Mouse (Mus musculus): ENCODE data around the gene Vkorc1.
"Not testable (repeated sequence)": the region's sequence is repeated elsewhere in the genome, so short reads cannot be mapped to it uniquely, and the experiment has no call there.

Vkorc1 gene

DNA sequence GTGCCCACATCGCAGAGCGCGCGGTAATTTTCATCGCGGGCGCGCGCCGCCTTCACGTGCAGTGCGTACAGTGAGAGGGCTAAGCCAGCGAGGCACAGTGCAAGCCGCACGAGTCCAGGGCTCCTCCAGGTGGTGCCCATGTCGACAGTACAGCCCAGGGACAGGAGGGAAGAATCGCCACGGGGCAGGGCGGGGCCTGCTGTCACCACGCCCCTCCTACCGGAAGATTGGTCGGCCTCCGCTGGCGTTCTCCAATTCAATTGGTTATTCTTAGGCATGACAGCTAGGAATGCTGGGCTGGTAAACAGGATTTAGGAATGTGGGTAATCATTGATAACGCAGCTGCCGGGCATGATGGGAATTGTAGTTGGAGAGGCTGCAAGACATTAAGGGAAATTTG, at the start of gene Vkorc1, which contains the start of gene Gm21974:
Gene Vkorc1, minus strand, starts transcription at position 176 of the 400 bp plus-strand sequence.
Gene Gm21974, minus strand, starts transcription at position 13 of the 400 bp plus-strand sequence.
- DNase-seq: peak; percentile 98

GRCm38 (mm10) chr7:127944614-127945013, 49.2 kb upstream of the Vkorc1 start:
- DNase-seq: peak; percentile 49

DNA sequence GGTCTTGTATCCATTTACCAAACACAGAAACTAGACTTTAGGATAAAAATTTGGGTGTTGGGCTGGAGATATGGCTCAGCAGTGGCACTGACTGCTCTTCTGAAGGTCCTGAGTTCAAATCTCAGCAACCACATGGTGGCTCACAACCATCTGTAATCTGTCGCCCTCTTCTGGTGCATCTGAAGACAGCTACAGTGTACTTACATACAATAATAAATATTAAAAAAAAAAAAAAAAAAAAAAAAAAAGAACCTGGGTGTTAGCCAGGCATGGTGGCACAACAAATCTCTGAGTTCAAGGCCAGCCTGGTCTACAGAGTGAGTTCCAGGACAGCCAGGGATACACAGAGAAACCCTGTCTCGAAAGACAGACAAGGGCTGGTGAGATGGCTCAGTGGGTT, 46.7 kb upstream of the Vkorc1 start:
- DNase-seq: not testable (repeated sequence)

DNA sequence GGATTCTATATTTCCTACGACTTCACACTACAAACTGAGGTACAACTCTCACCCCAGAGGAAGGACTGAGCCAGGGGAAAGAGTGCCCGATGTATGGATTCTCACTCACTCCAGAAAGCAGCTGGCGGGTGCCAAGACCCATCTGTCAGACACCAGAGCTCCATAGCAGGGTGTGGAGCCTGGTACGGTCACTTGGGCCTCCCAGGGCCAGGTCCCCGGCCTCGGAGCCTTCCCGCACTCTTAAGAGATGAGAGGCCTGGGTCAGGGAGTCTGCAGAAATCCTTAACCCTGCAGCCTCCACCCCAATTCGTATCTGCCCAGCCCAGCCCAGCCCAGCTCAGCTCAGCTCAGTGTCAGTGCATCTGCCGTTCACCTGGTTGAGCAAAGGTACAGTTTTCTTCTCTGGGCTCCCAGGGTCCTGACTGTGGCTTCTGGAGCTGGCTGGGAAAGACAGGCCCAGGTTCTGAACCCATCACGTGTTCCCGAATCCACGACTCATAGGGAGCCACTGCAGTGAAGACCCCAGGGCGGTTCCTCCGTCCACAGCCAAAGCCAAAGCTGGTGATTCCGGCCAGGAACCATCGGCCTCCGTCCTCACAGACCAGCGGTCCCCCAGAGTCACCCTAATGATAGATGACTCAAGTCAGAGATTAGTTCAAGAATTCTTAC, 40.9 kb upstream of the Vkorc1 start:
- no peak for DNase-seq

DNA sequence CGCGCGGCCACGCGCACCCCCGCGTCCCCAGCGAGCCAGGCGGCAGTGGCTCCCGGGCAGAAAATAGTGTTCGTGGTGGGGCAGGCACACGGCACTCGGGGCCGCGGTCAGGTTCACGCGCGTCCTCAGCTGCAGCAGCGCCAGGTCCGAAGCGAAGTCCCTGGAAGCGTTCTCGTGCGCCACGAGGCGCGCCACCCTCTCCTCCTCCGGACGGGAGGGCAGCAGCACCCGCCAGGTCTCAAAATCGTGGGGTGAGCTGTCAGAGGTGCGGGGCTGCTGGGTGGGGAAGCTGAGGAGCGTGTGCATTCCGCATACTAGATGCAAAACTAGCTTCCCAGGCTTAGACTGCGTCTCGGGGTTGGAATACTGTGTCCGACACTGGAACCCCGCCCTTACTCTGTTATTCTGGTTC, 40.3 kb upstream of the Vkorc1 start:
- no peak for DNase-seq

DNA sequence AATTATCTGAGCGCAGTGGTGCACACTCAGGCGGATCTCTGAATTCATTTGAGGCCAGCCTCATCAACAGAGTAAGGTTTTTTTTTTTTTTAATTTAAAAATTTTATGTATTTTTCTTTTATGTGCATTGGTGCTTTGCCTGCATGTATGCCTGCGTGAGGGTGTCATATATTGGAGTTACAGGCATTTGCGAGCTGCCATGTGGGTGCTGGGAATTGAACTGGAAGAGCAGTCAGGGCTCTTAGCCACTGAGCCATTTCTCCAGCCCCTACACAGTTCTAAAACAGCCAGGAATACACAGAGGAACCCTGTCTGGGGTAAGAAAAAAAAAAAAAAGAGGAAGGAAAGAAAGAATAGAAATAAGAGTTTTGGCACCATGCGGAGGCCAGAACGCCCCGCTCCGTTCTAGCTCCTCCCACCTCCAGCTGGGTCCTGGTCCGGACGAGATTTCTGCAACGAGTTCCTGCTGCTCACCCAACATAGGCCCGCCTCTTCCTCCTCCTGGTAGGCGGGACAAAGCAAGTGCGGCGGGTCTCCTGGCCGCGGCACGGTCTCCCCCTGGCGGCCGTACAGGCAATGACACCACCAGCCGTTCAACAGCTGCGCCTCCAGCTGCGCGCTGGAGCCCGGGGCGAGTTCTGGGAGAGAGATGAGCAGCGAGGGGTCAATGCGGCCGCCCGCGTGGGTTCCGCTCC, 39.8 kb upstream of the Vkorc1 start:
- peak; percentile 98 for DNase-seq

DNA sequence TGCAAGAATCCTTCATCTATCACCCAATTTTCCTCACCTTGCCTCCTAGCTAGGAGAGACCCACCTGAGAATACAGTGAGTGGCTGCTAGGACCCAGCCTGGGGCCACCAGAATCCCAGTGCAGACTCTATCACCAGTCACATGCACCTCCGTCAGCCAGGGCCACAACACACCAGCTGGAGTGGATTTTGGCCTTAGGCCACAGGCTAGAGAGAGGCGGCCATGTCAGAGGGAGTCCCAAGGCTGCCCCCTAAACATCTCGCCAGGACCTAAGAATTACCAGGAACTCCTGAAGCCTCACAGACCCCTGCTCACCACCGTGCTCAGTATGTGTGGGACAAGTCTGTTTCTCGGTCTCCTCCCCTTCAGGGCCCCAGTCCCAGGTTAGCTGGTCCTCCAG, 38.7 kb upstream of the Vkorc1 start:
- DNase-seq: no peak

- peak; percentile 67 for DNase-seq
These were observed 37.0 kb upstream of the Vkorc1 start for GRCm38 (mm10) chr7:127932273-127933031.

- DNase-seq: peak; percentile 79
These were observed 36.1 kb upstream of the Vkorc1 start for GRCm38 (mm10) chr7:127931351-127932135.

DNA sequence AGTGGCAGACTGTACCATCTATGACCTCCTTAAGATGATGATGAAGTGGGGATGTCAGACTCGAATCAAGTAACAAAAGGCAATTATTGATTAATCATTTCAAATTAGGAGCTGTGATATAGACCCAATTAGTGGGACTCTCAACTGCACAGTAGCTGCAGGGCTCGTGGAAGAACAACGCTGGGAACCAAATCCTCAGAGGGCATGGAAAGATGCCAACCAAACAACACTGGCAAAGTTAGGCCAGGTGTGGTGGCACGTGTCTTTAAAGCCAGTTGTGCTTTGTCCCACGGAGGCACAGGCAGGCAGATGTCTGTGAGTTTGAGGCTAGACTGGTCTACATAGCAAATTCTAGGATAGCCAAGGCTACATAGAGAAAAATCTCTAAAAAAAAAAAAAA, 35.2 kb upstream of the Vkorc1 start:
- no peak for DNase-seq

GRCm38 (mm10) chr7:127929923-127930322, 34.5 kb upstream of the Vkorc1 start, which contains the start of gene Prss8:
Gene Prss8 (minus strand): TSS chr7:127930104.
- peak; percentile 83 for DNase-seq

GRCm38 (mm10) chr7:127928596-127928995, 33.2 kb upstream of the Vkorc1 start:
- DNase-seq: peak; percentile 52

DNA sequence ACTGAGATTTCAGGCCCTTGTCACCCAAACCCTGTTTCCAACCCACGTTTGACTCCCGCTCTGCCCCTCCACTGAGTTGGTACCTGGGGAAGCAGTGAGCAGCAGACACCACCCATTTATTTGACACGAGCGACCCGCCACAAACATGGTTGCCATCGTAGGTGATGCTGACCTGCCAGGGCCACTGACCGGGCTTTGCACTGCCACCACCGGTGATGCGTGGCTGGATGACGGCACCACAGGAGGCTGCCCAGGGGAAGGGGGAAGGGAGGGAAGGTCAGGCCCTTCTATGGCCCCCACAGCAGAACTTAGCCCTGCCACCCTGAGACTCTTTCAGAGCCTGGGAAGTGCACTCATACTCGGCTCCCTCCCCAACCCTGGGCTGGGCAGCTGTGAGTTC, 32.3 kb upstream of the Vkorc1 start:
- DNase-seq: no peak

DNA sequence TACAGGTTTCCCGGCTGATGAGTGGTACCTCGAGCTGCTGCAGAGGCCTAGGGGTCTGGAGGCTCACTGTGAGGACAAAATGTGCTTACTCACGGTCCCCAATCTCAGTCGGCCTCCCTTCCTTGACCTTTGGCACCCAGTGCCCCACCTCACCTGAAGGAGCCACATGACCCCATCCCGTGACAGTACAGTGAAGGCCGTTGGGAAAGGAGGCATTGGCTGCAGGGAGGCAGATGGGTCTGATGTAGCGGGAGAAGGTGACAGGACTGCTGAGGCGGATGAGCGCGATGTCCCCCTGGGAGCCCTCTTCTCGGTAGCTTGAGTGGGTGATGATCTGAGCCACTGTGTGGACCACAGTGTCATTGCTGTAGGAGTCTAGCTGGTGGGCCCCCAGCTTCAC, 31.4 kb upstream of the Vkorc1 start:
- no peak for DNase-seq

DNA sequence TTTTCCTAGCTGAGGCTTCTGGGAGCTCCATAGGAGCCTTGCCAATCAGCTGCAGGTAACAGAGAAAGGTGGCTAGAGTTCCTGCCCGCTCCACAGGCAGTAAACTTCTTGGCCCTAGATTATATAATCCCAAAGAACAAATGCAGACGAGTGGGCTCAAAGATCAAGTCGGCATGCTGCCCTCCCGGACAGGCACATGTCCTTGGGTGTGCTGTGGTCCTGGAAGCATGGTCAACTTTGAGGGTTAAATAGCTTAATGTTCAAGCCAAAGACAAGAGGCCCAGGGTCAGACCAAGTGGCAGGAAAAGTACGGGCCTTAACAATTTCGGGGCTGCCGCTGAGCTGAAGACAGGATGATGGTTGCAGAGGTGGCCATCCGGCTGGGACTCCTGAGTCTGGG, 30.6 kb upstream of the Vkorc1 start:
- DNase-seq: no peak

GRCm38 (mm10) chr7:127925252-127925651, 29.8 kb upstream of the Vkorc1 start:
- DNase-seq: peak; percentile 81

DNA sequence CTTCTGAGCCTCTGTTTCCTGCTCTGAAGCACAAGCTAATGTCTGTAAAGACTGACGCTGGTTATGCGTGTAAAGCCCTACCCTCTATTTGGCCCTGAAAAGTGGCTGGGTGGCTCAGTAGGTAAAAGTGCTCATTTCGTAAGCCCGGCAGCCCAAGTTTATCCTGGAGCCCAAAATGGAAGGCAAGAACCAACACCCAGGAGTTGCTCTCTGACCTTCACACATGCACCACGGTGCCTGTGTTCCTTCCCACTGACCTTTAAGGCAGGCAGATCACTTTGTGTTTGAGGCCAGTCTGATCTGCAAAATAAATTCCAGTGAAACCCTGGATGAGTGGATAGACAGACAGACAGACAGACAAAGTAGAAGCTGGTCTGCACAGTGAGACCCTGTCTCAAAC, 28.3 kb upstream of the Vkorc1 start:
- no peak for DNase-seq

GRCm38 (mm10) chr7:127922451-127923275, 27.2 kb upstream of the Vkorc1 start:
- no peak for DNase-seq

DNA sequence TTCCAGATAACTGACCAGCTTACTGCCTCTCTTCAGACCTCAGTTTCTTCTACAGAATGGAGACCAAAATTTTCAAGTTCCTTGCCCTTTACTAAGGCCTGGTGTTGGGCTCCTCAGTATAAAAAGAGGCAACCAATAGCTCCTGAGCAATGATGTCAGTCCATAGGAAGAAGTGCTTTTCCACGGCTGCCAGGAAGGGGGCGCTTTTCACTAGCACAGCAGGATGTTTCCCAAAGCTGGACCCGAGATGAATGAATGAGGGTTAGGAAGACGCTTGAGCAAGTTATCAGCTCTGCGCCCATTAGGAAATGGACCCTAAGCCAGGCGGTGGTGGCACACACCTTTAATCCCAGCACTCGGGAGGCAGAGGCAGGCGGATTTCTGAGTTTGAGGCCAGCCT, 26.1 kb upstream of the Vkorc1 start:
- DNase-seq: peak; percentile 57

DNA sequence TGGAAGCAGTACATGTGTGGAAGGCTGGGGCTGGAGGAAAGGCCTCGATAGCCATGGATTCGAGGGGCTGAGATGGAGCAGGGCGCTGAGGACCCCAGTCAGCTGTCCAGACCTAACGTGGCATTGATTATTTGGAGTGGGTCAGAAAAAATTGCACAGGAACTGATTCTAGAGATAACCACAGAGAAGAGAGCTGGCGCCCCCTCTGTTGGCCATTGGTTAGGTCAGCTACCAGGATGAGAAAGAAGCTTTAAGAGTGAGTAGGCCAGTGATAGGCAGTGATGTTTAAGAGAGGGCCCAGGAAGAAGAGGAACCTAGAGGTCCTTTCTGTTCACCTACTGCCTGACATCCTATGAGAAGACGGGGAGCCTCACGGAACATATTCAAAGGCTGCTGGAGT, 23.9 kb upstream of the Vkorc1 start:
- DNase-seq: no peak

GRCm38 (mm10) chr7:127918203-127918602, 22.8 kb upstream of the Vkorc1 start:
- DNase-seq: peak; percentile 61

DNA sequence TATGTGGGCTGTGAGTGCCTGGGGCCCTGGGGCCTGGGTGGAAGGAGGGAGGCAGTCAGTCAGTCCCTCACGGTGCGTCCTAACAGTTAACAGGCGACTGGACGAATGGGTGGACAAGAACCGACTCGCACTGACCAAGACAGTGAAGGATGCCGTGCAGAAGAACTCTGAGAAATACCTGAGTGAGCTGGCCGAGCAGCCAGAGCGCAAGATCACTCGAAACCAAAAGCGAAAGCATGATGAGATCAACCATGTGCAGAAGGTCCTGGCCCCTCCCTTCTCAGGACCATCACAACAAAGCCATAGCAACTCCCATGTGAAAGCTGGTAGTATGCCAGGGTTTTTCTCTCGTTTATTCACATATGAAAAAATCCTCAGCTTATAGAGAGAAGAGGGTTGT, 19.9 kb upstream of the Vkorc1 start:
- DNase-seq: no peak

All from lung, postnatal 10 days (tissue).